Mouse (Mus musculus) liver, embryonic 13.5 days (tissue): ENCODE measurements at regions not wholly inside any gene's neighbourhood (a gene's known extent, or its start where the extent isn't known, plus 50 kb on each side); places are given as distances from the start of the nearest gene placed in this dataset.

Experiments used
- ATAC-seq: fragments of 200-750 bp; cut with Nextera tagmentation; 2 replicates; pipeline ENCODE4 v1.8.0; 2017; ENCODE audit warnings: low read depth, mild to moderate bottlenecking, moderate number of reproducible peaks, moderate library complexity
- DNase-seq: peaks from one replicate; pipeline ENCODE4 v3.0.0; 2022
- H3K27ac ChIP-seq: fragments of 300-500 bp; sonication (generic); 2 replicates; pipeline ENCODE4 v1.5.1; 2015; ENCODE audit warnings: moderate library complexity, mild to moderate bottlenecking, inconsistent platforms
- H3K27me3 ChIP-seq: fragments of 300-500 bp; sonication (generic); 2 replicates; pipeline ENCODE4 v1.6.1; 2015; ENCODE audit warnings: mild to moderate bottlenecking, inconsistent platforms
- H3K36me3 ChIP-seq: fragments of 300-500 bp; sonication (generic); 2 replicates; pipeline ENCODE4 v1.6.1; 2015; ENCODE audit warnings: mild to moderate bottlenecking, inconsistent platforms
- H3K4me1 ChIP-seq: fragments of 300-500 bp; sonication (generic); replicated peaks from 2 replicates; pipeline ENCODE4 v1.6.1; 2015; ENCODE audit warnings: inconsistent platforms
- H3K4me2 ChIP-seq: fragments of 300-500 bp; sonication (generic); 2 replicates; pipeline ENCODE4 v1.6.1; 2015; ENCODE audit warnings: inconsistent platforms, mild to moderate bottlenecking, moderate library complexity
- H3K4me3 ChIP-seq: fragments of 300-500 bp; sonication (generic); replicated peaks from 2 replicates; pipeline ENCODE4 v1.5.1; 2015; ENCODE audit warnings: mild to moderate bottlenecking, inconsistent platforms
- H3K9ac ChIP-seq: fragments of 300-500 bp; sonication (generic); 2 replicates; pipeline ENCODE4 v1.6.1; 2015; ENCODE audit warnings: mild to moderate bottlenecking, inconsistent platforms
- H3K9me3 ChIP-seq: fragments of 300-500 bp; sonication (generic); replicated peaks from 2 replicates; pipeline ENCODE4 v1.6.1; 2016; ENCODE audit warnings: inconsistent platforms
- WGBS: fragments of 180-500 bp; shearing (Covaris S2); methylation state at CpG from one replicate; pipeline ENCODE4 v1.1.7; 2015; ENCODE audit not compliant: insufficient replicate concordance; 5-methylcytosine and 5-hydroxymethylcytosine counted together

DNA sequence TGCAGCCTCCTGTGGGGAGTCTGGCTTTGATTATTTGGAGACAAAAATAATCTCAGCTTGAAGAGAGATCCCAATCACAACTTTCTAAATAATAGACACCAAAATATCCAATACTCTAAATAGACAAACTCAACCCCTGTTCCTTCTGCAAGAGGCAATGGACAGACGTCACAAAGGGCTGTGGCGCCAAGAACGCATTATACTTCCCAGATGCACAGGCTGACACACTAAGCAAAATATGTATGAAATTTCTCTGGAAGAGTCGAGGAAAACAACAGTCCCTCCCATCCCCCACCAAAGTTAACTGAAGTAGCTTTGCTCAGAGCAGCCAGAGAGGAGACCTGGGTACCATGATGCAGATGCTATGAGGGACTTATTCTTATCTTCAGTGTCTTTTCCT is 229.9 kb downstream of the Map2k4 start:
- H3K4me1 ChIP-seq: no peaks in the 10 kb centered on the region
- H3K4me3 ChIP-seq: no peak overlapping the region
- no peak overlapping the region for H3K4me2 ChIP-seq
- no peaks in the 10 kb centered on the region for H3K27me3 ChIP-seq
- H3K27ac ChIP-seq: no peak overlapping the region
- no peaks in the 10 kb centered on the region for H3K36me3 ChIP-seq
- no peaks in the 10 kb centered on the region for H3K9me3 ChIP-seq
- 55% methylated on average over 4 of the region's 4 CpGs for WGBS
- ATAC-seq (no peak), DNase-seq (no peak)
- H3K9ac ChIP-seq: no peak overlapping the region

DNA sequence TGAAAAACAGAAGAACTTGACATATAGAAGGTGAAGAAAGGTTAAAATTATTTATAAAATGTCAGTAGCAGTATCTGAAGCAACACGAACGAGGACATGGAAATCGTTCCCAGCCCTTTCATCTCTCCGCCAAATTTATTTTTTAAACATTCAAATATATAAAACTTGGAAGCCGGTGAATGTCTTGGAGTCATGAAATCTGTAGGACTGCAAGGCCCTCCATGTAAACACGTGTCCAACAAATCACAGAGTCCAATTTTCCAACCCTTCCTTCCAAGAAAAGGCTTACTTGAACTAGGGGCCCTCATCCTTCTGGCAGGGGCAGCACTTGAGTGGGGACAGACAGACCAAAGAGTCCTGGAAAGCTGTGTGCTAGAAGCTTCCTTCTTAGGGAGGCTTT is 237.0 kb downstream of the Map2k4 start:
- H3K36me3 ChIP-seq: no peaks in the 10 kb centered on the region
- H3K9ac ChIP-seq: no peak overlapping the region
- ATAC-seq (no peak), DNase-seq (no peak)
- no peaks in the 10 kb centered on the region for H3K4me1 ChIP-seq
- WGBS: 74% methylated on average over 6 of the region's 6 CpGs
- no peak overlapping the region for H3K4me2 ChIP-seq
- no peaks in the 10 kb centered on the region for H3K9me3 ChIP-seq
- no peak overlapping the region for H3K27ac ChIP-seq
- H3K27me3 ChIP-seq: no peaks in the 10 kb centered on the region
- H3K4me3 ChIP-seq: no peak overlapping the region

DNA sequence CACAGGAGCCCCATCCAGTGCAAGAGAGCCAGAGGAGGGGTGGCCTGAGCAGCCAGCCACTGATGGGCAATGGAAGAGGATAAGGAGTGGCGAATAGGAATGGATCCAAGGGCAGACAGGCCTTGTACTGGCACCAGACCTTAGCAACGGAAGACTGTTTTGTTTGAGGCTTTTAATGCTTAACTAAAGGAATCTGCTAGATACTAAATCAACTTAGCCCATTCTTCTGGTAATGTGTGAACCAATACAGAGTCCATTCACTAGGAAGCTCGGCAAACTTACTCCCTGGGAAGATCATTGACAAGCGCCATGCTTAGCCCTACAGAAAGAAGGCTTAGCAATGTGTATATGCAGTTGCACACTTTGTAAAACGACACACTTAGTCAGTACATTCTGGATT is 243.8 kb downstream of the Map2k4 start:
- ATAC-seq: no peak
- WGBS: 60% methylated on average over 5 of the region's 5 CpGs

DNA sequence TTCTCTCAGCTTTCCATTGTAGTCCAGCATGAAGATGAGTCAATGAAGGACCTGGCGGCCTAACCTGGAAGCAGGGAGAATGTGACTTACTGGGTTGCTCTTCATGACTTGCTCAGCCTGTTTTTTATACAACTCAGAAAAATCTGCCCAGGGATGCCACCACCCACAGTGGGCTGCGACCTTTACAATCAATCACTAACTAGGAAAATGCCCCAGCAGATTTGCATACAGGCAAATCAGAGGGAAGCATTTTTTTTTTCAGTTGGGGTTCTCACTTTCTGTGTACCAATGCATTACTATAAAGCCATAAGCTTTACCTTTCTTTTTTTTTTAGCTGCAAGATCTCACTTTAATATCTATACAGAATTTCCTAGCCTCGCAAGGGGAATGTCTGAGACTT is 244.5 kb downstream of the Map2k4 start:
- no peak for DNase-seq
- H3K27me3 ChIP-seq: no peaks in the 10 kb centered on the region
- H3K4me1 ChIP-seq: no peaks in the 10 kb centered on the region
- H3K9me3 ChIP-seq: no peaks in the 10 kb centered on the region
- H3K27ac ChIP-seq: no peak overlapping the region
- 64% methylated on average over 3 of the region's 3 CpGs for WGBS
- no peak for ATAC-seq
- H3K36me3 ChIP-seq: no peaks in the 10 kb centered on the region
- no peak overlapping the region for H3K9ac ChIP-seq
- H3K4me2 ChIP-seq: no peak overlapping the region
- no peak overlapping the region for H3K4me3 ChIP-seq

More for the DNA sequence above, 243.8 kb downstream of the Map2k4 start:
- H3K9me3 ChIP-seq: no peaks in the 10 kb centered on the region
- no peaks in the 10 kb centered on the region for H3K36me3 ChIP-seq
- no peak overlapping the region for H3K27ac ChIP-seq
- no peak overlapping the region for H3K4me2 ChIP-seq
- no peak overlapping the region for H3K9ac ChIP-seq
- no peak for DNase-seq
- no peak overlapping the region for H3K4me3 ChIP-seq
- H3K27me3 ChIP-seq: no peaks in the 10 kb centered on the region
- H3K4me1 ChIP-seq: no peaks in the 10 kb centered on the region

DNA sequence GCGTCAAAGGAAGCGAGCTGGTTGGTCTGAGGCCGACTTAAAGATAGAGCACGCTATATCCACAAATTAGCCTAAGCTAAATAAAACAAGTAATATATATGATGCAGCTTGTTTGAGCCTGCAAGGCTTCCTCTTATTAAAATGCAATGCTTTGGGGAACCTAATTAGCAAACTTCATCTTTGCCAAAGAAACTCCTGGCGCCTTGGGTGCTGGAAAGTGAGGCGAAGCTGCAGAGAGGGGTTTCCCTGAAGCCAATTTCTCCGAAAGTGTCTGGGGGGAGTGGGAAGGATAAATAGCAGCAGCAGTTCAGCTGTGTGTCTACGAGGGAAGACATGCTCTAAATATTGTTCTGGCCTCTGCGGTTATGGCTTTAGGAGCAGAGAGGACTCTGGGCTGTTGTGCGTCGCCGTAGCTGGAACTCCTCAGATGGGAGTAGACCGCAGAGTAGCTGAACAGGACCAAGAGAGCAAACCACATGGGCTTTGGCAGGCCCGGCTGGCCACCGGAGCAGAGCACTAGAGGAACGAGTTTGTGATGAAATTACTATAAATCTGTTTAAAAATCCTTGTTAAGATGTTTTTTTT is 251.0 kb downstream of the Map2k4 start:
- Histone ChIP-seq H3K9ac (no peak overlapping the region), H3K4me1 (no peaks in the 10 kb centered on the region), H3K4me3 (no peak overlapping the region), H3K4me2 (no peak overlapping the region), H3K27ac (no peak overlapping the region), H3K9me3 (no peaks in the 10 kb centered on the region), H3K27me3 (no peaks in the 10 kb centered on the region), H3K36me3 (no peaks in the 10 kb centered on the region)
- WGBS: 75% methylated on average over 16 of the region's 16 CpGs
- DNase-seq (no peak), ATAC-seq (no peak)

DNA sequence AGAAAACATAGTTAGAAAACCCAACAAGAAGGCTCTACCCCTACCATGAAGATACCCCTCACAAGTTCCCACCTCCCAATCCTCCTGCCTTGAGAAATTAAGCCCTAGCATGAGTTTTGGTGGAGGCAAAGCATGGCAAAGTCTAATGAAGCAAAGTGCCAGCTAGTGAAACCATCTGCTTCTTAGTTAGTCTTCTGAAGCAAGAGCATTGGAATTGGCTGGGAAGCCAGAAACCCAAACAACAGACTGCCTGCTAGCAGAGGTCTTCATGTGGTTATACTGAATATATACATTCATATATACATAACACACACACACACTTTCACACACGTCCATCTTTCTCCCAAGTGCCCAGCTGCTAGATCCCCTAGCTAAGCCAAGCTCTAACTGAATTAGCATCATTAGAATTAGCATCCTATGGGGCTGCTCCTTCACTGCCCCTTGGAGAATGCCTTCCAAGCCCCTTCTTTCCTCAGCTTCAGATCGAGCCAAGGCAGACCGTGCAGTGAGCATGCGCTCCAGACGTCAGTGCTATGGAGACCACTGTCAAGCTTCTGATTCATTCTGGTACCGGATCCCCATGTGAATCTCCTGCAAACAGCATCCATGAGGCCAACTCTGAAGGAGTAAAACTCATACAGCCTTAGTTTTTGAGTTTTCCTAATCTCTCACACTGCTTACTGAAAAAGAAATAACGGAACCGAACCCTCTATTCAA is 252.2 kb downstream of the Map2k4 start:
- Histone ChIP-seq H3K36me3 (no peaks in the 10 kb centered on the region), H3K27ac (no peak overlapping the region), H3K4me2 (no peak overlapping the region), H3K27me3 (no peaks in the 10 kb centered on the region), H3K4me3 (no peak overlapping the region), H3K9me3 (no peaks in the 10 kb centered on the region), H3K4me1 (no peaks in the 10 kb centered on the region), H3K9ac (no peak overlapping the region)
- ATAC-seq (no peak), DNase-seq (no peak)
- 75% methylated on average over 8 of the region's 8 CpGs for WGBS

DNA sequence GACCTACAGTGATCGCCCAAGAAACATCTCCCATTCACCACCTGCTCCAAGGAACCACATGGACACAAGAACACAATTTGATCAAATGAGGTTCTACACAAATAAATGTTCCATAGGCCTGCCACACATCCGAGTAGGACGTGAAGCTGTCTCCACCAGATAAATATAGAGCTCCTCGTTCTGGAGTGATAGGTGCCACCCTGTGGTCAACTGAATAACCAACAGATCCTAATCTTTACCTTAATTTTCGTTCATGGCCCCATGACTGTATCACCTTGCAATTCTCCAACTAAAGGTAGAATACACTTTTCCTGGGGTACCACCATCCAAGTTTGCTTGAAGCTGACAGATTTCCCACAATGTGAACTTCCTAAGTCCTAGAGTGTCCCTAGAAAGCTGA is 257.4 kb downstream of the Map2k4 start:
- DNase-seq (no peak), ATAC-seq (no peak)
- Histone ChIP-seq H3K4me2 (no peak overlapping the region), H3K9ac (no peak overlapping the region), H3K9me3 (no peaks in the 10 kb centered on the region), H3K27ac (no peak overlapping the region), H3K36me3 (no peaks in the 10 kb centered on the region), H3K27me3 (no peaks in the 10 kb centered on the region), H3K4me3 (no peak overlapping the region), H3K4me1 (no peaks in the 10 kb centered on the region)
- 41% methylated on average over 5 of the region's 5 CpGs for WGBS

DNA sequence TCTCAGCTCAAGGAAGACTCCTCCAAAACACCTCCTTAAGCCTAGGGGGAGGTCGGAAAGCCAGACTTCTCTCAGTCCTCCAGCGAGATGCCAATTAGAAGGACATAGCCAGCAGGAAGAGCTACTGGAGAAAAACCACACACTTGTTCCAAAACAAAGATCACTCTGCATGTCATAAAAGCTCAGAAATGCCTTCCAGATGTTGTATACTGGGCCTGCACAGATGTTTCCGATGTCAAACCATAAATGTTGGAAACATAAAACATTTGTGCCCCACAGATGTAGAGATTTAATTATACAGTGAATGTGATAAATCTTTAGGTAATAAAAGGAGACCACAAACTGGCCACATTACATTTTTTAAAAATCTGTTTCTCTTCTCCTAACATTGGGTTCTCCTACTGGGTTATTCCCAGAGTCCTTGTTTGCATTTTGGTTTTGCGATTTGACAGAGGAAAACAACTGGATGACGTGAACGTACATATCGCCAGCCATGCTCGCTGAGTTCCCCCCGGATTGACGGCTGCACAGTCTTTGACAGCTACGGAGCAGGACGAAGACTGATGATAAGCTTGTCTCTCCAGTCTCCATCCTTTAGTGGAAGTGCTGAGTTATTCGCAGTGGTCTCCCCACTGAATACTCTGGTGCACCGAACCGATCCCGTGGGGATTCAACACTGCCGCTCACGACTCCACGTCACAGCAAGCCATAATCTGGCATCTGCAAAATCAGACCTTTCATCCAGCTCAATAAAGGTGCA is 235.5 kb upstream of the Myocd start:
- Histone ChIP-seq H3K4me1 (no peaks in the 10 kb centered on the region), H3K4me2 (no peak overlapping the region), H3K9ac (no peak overlapping the region), H3K4me3 (no peak overlapping the region), H3K27ac (no peak overlapping the region), H3K36me3 (no peaks in the 10 kb centered on the region), H3K9me3 (no peaks in the 10 kb centered on the region), H3K27me3 (no peaks in the 10 kb centered on the region)
- 81% methylated on average over 19 of the region's 19 CpGs for WGBS
- ATAC-seq (no peak), DNase-seq (no peak)

DNA sequence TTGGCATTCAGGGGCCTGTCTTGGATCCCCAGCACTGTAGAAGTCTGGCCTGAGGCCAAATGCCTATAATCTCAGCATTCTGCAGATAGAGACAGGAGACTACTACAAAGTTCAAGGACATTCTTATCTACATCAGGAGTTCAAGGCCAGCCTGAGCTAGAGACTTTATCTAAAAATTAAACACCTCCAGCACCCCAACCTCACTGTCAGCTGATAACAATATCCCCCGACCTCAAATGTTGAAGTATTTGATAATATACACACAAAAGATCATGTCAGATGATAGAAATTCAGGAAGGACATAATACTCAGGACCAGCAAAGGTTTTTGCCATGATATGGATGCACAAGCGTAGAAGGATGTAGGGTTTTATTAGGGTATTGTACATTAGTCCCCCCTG is 228.2 kb upstream of the Myocd start:
- Histone ChIP-seq H3K27ac (no peak overlapping the region), H3K36me3 (no peaks in the 10 kb centered on the region), H3K27me3 (no peaks in the 10 kb centered on the region), H3K4me1 (no peaks in the 10 kb centered on the region; the same call in 1 of the 2 replicates), H3K4me3 (no peak overlapping the region), H3K4me2 (no peak overlapping the region), H3K9ac (no peak overlapping the region), H3K9me3 (no peaks in the 10 kb centered on the region)
- no peak for ATAC-seq
- DNase-seq: no peak
- 44% methylated on average over 2 of the region's 2 CpGs for WGBS

DNA sequence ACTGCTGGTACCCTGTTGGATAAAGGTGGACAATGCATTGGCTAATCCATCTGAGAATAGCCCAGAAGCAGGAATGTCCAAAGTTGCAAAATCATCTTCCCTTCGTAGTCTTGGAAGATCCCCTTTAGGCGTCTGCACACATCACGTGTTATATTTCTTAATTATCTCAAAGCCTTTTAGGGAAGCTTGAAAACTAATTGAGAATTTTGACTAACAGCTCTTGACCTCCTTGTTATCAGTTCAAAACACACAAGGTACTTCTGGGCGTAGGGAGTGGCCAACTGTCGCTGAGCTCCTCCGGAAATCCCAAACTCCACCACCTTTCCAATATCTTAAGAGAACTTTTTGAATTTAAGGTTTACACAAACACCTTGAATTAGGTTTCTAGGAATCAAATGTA is 227.6 kb upstream of the Myocd start:
- Histone ChIP-seq H3K9ac (no peak overlapping the region), H3K27ac (no peak overlapping the region), H3K27me3 (no peaks in the 10 kb centered on the region), H3K36me3 (no peaks in the 10 kb centered on the region), H3K4me2 (no peak overlapping the region), H3K9me3 (no peaks in the 10 kb centered on the region), H3K4me3 (no peak overlapping the region), H3K4me1 (no peaks in the 10 kb centered on the region; the same call in 1 of the 2 replicates)
- WGBS: 47% methylated on average over 6 of the region's 6 CpGs
- no peak for ATAC-seq
- no peak for DNase-seq

DNA sequence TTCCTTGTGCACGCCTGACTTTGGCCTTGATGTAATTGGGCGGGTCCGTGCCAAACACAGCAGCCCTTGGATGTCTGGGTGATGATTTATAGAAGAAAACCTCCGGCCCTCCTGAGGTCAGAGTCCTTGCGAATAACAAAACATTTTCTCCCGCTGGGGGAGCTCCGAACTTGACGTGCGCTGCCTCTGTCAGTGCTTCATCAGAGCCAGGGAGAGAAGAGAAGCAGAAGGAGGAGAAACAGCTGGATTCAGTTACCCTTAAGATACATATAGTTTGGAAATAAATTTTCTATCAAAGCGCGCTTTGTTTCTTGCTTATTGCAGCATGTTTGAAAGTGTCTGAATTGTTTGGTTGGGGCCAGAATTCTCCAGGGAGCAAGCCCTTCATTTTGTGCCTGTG is 225.2 kb upstream of the Myocd start:
- 36% methylated on average over 11 of the region's 11 CpGs for WGBS
- DNase-seq: no peak
- no peak for ATAC-seq

More for the DNA sequence above, 225.2 kb upstream of the Myocd start:
- Histone ChIP-seq H3K27me3 (no peaks in the 10 kb centered on the region), H3K36me3 (no peaks in the 10 kb centered on the region), H3K4me1 (no peaks in the 10 kb centered on the region; the same call in 1 of the 2 replicates), H3K9me3 (no peaks in the 10 kb centered on the region), H3K4me2 (no peak overlapping the region), H3K4me3 (no peak overlapping the region), H3K27ac (no peak overlapping the region), H3K9ac (no peak overlapping the region)
